Mouse (Mus musculus) erythroblast, embryonic 14.5 days (primary cell): ENCODE measurements around the gene Lekr1.

Experiments
- GATA1 ChIP-seq: IDR thresholded peaks from 2 replicates; pipeline ENCODE4 v1.6.1; 2012; ENCODE audit warnings: low read length, inconsistent platforms, mixed read lengths
- TAL1 ChIP-seq: IDR thresholded peaks from 3 replicates; pipeline ENCODE4 v1.6.1; 2012; ENCODE audit warnings: low read length, inconsistent platforms, mixed read lengths

DNA sequence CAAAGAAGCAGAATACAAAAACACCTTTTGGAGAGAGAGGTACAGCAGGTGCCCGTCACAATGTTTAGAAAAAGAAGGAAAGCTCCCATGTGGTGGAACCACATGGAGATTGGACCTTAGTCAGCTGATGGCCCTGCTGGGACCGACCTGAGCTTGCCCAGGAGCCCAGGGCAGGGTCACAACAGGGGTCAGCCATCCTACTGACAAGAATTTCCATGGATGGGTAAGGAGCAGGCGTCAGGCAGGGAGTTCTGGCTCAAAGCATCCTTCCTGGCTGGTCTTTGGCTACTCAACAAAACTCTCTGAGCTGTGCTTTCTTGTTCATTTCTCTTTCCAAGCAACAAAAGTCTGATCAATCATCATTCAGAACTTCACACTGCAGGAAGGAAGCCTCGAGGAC lies 194.9 kb downstream of the Lekr1 start:
- TF ChIP-seq GATA1 (no peak), TAL1 (no peak)
